8 mouse cellular contexts compared by ENCODE assay signal in genomic region chr3:100969176-100969917, GRCm38 (mm10). TPM values are rescaled to one million over a fixed set of nuclear protein-coding genes. Genes with fewer than 3 reads are reported as not detected.
DNase-seq lines count a peak whose midpoint lies in the region; ATAC-seq lines count a peak whose summit lies in the region.

Gene Ttf2 (minus strand): TSS chr3:100969663.

- ATAC-seq in CD4-positive, CD25-positive, alpha-beta regulatory T cell, adult 4 months: peak; percentile 100
- peak; percentile 97 for ATAC-seq in heart, embryonic 14.5 days (ENCODE audit: insufficient number of reproducible peaks, insufficient read depth, low FRiP score, low read depth)
- peak; percentile 99 for ATAC-seq in liver, embryonic 13.5 days (ENCODE audit: low read depth)
- ATAC-seq in stomach, embryonic 16.5 days (ENCODE audit: insufficient read depth, low FRiP score): peak; percentile 99

- H3K4me2 ChIP-seq in heart, embryonic 14.5 days (ENCODE audit: low read length): peak within 1 kb of the TSS; percentile 80
- peak within 1 kb of the TSS; percentile 87 for H3K4me2 ChIP-seq in liver, embryonic 13.5 days
- peak within 1 kb of the TSS; percentile 84 for H3K4me2 ChIP-seq in stomach, embryonic 16.5 days (ENCODE audit: low read depth, low read length)

- H3K27ac ChIP-seq in heart, embryonic 14.5 days (replicated peaks in 1 of 2; ENCODE audit: control insufficient read depth in 1 of 2, insufficient read depth in 1 of 2, low read depth in 2 of 2, low read length in 2 of 2): peak within 1 kb of the TSS in 1 of 2 experiments; percentile 45; a peak in 2 of 4 replicates
- peak within 1 kb of the TSS; percentile 58 for H3K27ac ChIP-seq in liver, embryonic 13.5 days
- no peak within 1 kb of the TSS; the same call in 1 of the 2 replicates for H3K27ac ChIP-seq in stomach, embryonic 16.5 days (ENCODE audit: low read length)

- WGBS in heart, embryonic 14.5 days: under 1% methylated on average over 40 of the region's 40 CpGs
- WGBS in liver, embryonic 13.5 days (ENCODE audit: insufficient replicate concordance): under 1% methylated on average over 40 of the region's 40 CpGs
- WGBS in stomach, embryonic 16.5 days: under 1% methylated on average over 40 of the region's 40 CpGs

- peaks cover 6 to 12% of the 10 kb centered on the region in 2 experiments for H3K4me1 ChIP-seq in heart, embryonic 14.5 days (ENCODE audit: control insufficient read depth in 2 of 2, insufficient read depth in 2 of 2, low read length in 2 of 2)
- H3K4me1 ChIP-seq in liver, embryonic 13.5 days (replicated peaks): peaks cover 12% of the 10 kb centered on the region
- peaks cover 7% of the 10 kb centered on the region; the same call in 1 of the 2 replicates for H3K4me1 ChIP-seq in stomach, embryonic 16.5 days (ENCODE audit: control insufficient read depth, insufficient read depth, low read length)

- H3K9me3 ChIP-seq in heart, embryonic 14.5 days (ENCODE audit: control insufficient read depth, low read length): no peaks in the 10 kb centered on the region
- no peaks in the 10 kb centered on the region for H3K9me3 ChIP-seq in liver, embryonic 13.5 days (replicated peaks)
- no peaks in the 10 kb centered on the region for H3K9me3 ChIP-seq in stomach, embryonic 16.5 days (replicated peaks; ENCODE audit: control insufficient read depth, low read length)

- DNase-seq in c-Kit-negative CD71-positive TER-119-positive erythroid progenitor cells, embryonic 14.5 days (ENCODE audit: low read depth, low spot score): peak; percentile 92
- DNase-seq in fibroblast of lung, adult 2 months (ENCODE audit: low read depth): peak; percentile 82
- DNase-seq in kidney, postnatal 14 days: peak; percentile 95
- DNase-seq in liver, embryonic 13.5 days: peak; percentile 86
- peak; percentile 94 for DNase-seq in neural tube, embryonic 10.5 days (ENCODE audit: extremely low spot score, low spot score)

- H3K36me3 ChIP-seq in heart, embryonic 14.5 days (ENCODE audit: control insufficient read depth, insufficient read depth, low read length): peaks cover 17% of the 10 kb centered on the region; the same call in 1 of the 2 replicates
- peaks cover 16% of the 10 kb centered on the region for H3K36me3 ChIP-seq in liver, embryonic 13.5 days
- no peaks in the 10 kb centered on the region for H3K36me3 ChIP-seq in stomach, embryonic 16.5 days (ENCODE audit: control insufficient read depth, insufficient read depth, low read length)

- H3K9ac ChIP-seq in heart, embryonic 14.5 days (ENCODE audit: low read length): peak within 1 kb of the TSS; percentile 80
- peak within 1 kb of the TSS; percentile 84 for H3K9ac ChIP-seq in liver, embryonic 13.5 days
- peak within 1 kb of the TSS; percentile 87 for H3K9ac ChIP-seq in stomach, embryonic 16.5 days (ENCODE audit: low read length)

- H3K27me3 ChIP-seq in heart, embryonic 14.5 days (ENCODE audit: control insufficient read depth, insufficient read depth, low read length): no peaks in the 10 kb centered on the region
- no peaks in the 10 kb centered on the region for H3K27me3 ChIP-seq in liver, embryonic 13.5 days
- H3K27me3 ChIP-seq in stomach, embryonic 16.5 days (ENCODE audit: control insufficient read depth, insufficient read depth, low read length): no peaks in the 10 kb centered on the region

- H3K4me3 ChIP-seq in heart, embryonic 14.5 days (ENCODE audit: control insufficient read depth in 1 of 2, insufficient read depth in 1 of 2, low read depth in 1 of 2, low read length in 2 of 2): peak within 1 kb of the TSS; percentile 73 to 84
- H3K4me3 ChIP-seq in liver, embryonic 13.5 days (replicated peaks): peak within 1 kb of the TSS; percentile 81
- peak within 1 kb of the TSS; percentile 80 for H3K4me3 ChIP-seq in stomach, embryonic 16.5 days (replicated peaks; ENCODE audit: low read length)

RNA-seq across cellular contexts. Expression of gene Ttf2, which starts in this region (rescaled TPM):
- polyA plus RNA-seq in CD4-positive, CD25-positive, alpha-beta regulatory T cell, adult 4 months (2017; shearing (Covaris generic)): 10 to 100 TPM; 12.8 to 19.0 TPM
- polyA plus RNA-seq in heart, embryonic 14.5 days (2014; fragmentation: Nextera tagmentation; extraction: Ambion mirVana): 11.8 and 12.2 TPM in 2 replicates
- polyA plus RNA-seq in liver, embryonic 13.5 days (2015; fragmentation: Nextera tagmentation; extraction: Ambion mirVana): 8.4 and 9.6 TPM in 2 replicates
- 12.3 and 12.4 TPM in 2 replicates for polyA plus RNA-seq in stomach, embryonic 16.5 days (2015; fragmentation: Nextera tagmentation; extraction: Ambion mirVana)
